Mouse (Mus musculus) lung, embryonic 15.5 days (tissue): ENCODE data around the gene Nelfa. TPM values are rescaled to one million over a fixed set of nuclear protein-coding genes. Genes with fewer than 3 reads are reported as not detected.

Experiments used
- ATAC-seq: fragments of 200-750 bp; cut with Nextera tagmentation; 2 replicates; pipeline ENCODE4 v1.8.0; 2017; ENCODE audit warnings: moderate number of reproducible peaks, borderline replicate concordance; ENCODE audit not compliant: low FRiP score, low TSS enrichment; ENCODE audit errors: extremely low read depth
- H3K27ac ChIP-seq: fragments of 300-500 bp; sonication (generic); 2 replicates; pipeline ENCODE4 v1.5.1; 2015; ENCODE audit warnings: moderate library complexity, mild to moderate bottlenecking, inconsistent platforms
- H3K27me3 ChIP-seq: fragments of 300-500 bp; sonication (generic); 2 replicates; pipeline ENCODE4 v1.6.1; 2015; ENCODE audit warnings: inconsistent platforms
- H3K36me3 ChIP-seq: fragments of 300-500 bp; sonication (generic); 2 replicates; pipeline ENCODE4 v1.6.1; 2015; ENCODE audit warnings: inconsistent platforms
- H3K4me1 ChIP-seq: fragments of 300-500 bp; sonication (generic); 2 replicates; pipeline ENCODE4 v1.6.1; 2015; ENCODE audit warnings: inconsistent platforms
- H3K4me2 ChIP-seq: fragments of 300-500 bp; sonication (generic); 2 replicates; pipeline ENCODE4 v1.6.1; 2015; ENCODE audit warnings: inconsistent platforms, mild to moderate bottlenecking, moderate library complexity
- H3K4me3 ChIP-seq: fragments of 300-500 bp; sonication (generic); 2 replicates; pipeline ENCODE4 v1.5.1; 2015; ENCODE audit warnings: mild to moderate bottlenecking, inconsistent platforms
- H3K9ac ChIP-seq: fragments of 300-500 bp; sonication (generic); 2 replicates; pipeline ENCODE4 v1.6.1; 2015; ENCODE audit warnings: inconsistent platforms
- H3K9me3 ChIP-seq: fragments of 300-500 bp; sonication (generic); 2 replicates; pipeline ENCODE4 v1.6.1; 2016; ENCODE audit warnings: inconsistent platforms
- WGBS: fragments of 180-500 bp; shearing (Covaris S2); methylation state at CpG from one replicate; pipeline ENCODE4 v1.1.7; 2015; 5-methylcytosine and 5-hydroxymethylcytosine counted together
- microRNA-seq: library from miRNA; unstranded; fragments of <30 nt; microRNA quantifications from one replicate; pipeline ENCODE4, GENCODE M21; 2016
- polyA plus RNA-seq: library from polyadenylated mRNA; unstranded; fragments of >200 nt; fragmentation: Nextera tagmentation; extraction: Ambion mirVana; gene quantifications from 2 replicates; pipeline ENCODE4 v1.2.1, GENCODE M21; 2015

Nelfa gene
- polyA plus RNA-seq, 1 experiment from 2014 or later = 52.7 TPM

DNA sequence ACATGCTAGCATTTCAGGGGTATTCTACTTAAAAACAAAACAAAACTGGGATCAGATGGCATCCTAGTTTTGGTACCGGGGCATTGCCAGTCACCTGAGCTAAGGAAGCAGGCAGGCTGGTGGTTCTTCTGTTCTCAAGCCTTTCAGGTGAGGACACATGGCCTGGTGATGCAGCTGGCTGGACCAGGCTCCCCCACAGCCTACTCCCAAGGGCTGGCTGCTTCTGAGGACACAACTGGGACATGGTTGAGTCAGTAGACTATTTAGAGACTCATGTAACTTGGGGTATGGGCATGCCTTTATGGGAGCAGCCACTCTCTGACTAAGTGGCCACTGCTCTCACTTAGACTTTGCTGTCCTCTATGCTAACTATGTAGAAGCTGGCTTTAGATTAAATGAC is 60.7 kb downstream of the Nelfa start:
- Histone ChIP-seq H3K27ac (no peak overlapping the region), H3K9ac (no peak overlapping the region), H3K36me3 (peaks cover 66% of the 10 kb centered on the region), H3K4me1 (no peaks in the 10 kb centered on the region), H3K4me2 (no peak overlapping the region), H3K4me3 (no peak overlapping the region), H3K9me3 (no peaks in the 10 kb centered on the region), H3K27me3 (no peaks in the 10 kb centered on the region)
- WGBS = 91% methylated on average over 1 of the region's 1 CpGs
- ATAC-seq = no peak

GRCm38 (mm10) chr5:33857693-33858092 is 78.5 kb downstream of the Nelfa start:
- H3K36me3 ChIP-seq = peaks cover 82% of the 10 kb centered on the region
- no peak for ATAC-seq

DNA sequence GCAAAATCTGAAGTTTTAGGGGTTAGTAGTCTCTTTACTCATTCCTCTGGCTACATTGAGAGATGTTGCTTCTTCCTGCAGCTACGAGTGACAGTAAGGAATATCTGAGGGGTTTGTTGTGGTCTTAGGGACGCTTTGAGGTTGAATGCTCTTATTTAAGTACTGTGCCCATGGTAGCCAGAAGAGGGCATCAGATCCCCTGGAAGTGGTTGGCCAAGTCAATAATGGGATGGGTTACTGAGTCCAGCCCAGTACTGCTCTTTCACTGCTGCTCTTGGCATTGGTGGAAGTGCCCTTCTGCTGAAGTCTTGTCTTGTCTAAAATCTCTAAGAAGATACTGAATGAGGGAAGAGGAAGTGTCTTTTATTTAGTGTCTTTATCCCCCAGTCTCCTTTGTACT is 82.2 kb downstream of the Nelfa start:
- peaks cover 64% of the 10 kb centered on the region for H3K36me3 ChIP-seq

More at GRCm38 (mm10) chr5:33857693-33858092, 78.5 kb downstream of the Nelfa start:
- Histone ChIP-seq H3K4me3 (no peak overlapping the region), H3K4me1 (no peaks in the 10 kb centered on the region), H3K9me3 (no peaks in the 10 kb centered on the region), H3K4me2 (no peak overlapping the region), H3K27ac (no peak overlapping the region), H3K9ac (no peak overlapping the region), H3K27me3 (no peaks in the 10 kb centered on the region)

GRCm38 (mm10) chr5:33853086-33853485 is 83.1 kb downstream of the Nelfa start:
- peaks cover 55% of the 10 kb centered on the region for H3K36me3 ChIP-seq
- H3K27ac ChIP-seq = no peak overlapping the region
- ATAC-seq = no peak
- no peak overlapping the region for H3K4me2 ChIP-seq
- H3K9me3 ChIP-seq = no peaks in the 10 kb centered on the region
- no peaks in the 10 kb centered on the region for H3K27me3 ChIP-seq
- no peak overlapping the region for H3K4me3 ChIP-seq
- H3K9ac ChIP-seq = no peak overlapping the region
- no peaks in the 10 kb centered on the region for H3K4me1 ChIP-seq
- 96% methylated on average over 1 of the region's 1 CpGs for WGBS

More for the DNA sequence above, 82.2 kb downstream of the Nelfa start:
- no peak overlapping the region for H3K4me3 ChIP-seq
- no peak for ATAC-seq
- no peaks in the 10 kb centered on the region for H3K9me3 ChIP-seq
- no peaks in the 10 kb centered on the region for H3K4me1 ChIP-seq
- H3K27ac ChIP-seq = no peak overlapping the region
- no peak overlapping the region for H3K4me2 ChIP-seq
- no peaks in the 10 kb centered on the region for H3K27me3 ChIP-seq
- no peak overlapping the region for H3K9ac ChIP-seq
- whole genome bisulfite sequencing = 73% methylated on average over 2 of the region's 2 CpGs

GRCm38 (mm10) chr5:33851466-33851865 is 84.7 kb downstream of the Nelfa start:
- no peak overlapping the region for H3K27ac ChIP-seq
- no peak overlapping the region for H3K4me2 ChIP-seq
- H3K4me3 ChIP-seq = no peak overlapping the region

More at GRCm38 (mm10) chr5:33851466-33851865, 84.7 kb downstream of the Nelfa start:
- Histone ChIP-seq H3K27me3 (no peaks in the 10 kb centered on the region), H3K9ac (no peak overlapping the region), H3K36me3 (peaks cover 49% of the 10 kb centered on the region), H3K4me1 (no peaks in the 10 kb centered on the region), H3K9me3 (no peaks in the 10 kb centered on the region)
- 96% methylated on average over 4 of the region's 4 CpGs for whole genome bisulfite sequencing
- no peak for ATAC-seq

Small RNA genes lying within 50 kb of the gene (microRNA-seq; reads per million reads assigned to microRNA genes)
- 1.1 reads per million for gene Mir7024

Other genes with a start within 250 kb of the Nelfa start
- 59.1 and 64.7 TPM in 2 replicates for gene Fgfr3, start 214.7 kb downstream of the Nelfa start, polyA plus RNA-seq
- 46.4 and 47.1 TPM in 2 replicates for gene Letm1, start 153.6 kb downstream of the Nelfa start, polyA plus RNA-seq
- gene Nsd2, start 115.7 kb downstream of the Nelfa start, polyA plus RNA-seq = 51.0 and 55.5 TPM in 2 replicates
- 68.6 and 71.4 TPM in 2 replicates for gene Gm1673, start 47.0 kb upstream of the Nelfa start, polyA plus RNA-seq
- 0.16 TPM in 2 replicates for gene Nat8l, start 59.6 kb upstream of the Nelfa start, polyA plus RNA-seq
- 0.60 and 1.2 TPM in 2 replicates for gene Poln, start 233.0 kb upstream of the Nelfa start, polyA plus RNA-seq
- 42.2 and 43.9 TPM in 2 replicates for gene Haus3, start 233.1 kb upstream of the Nelfa start, polyA plus RNA-seq